Mouse (Mus musculus) brain, embryonic 14.5 days (tissue): ENCODE measurements around the gene Prl8a6.

Source experiments
- CTCF ChIP-seq: fragments of 200-500 bp; IDR thresholded peaks from 2 replicates; pipeline ENCODE4 v1.5.1; 2012; ENCODE audit warnings: inconsistent platforms, mild to moderate bottlenecking, moderate library complexity, borderline replicate concordance; ENCODE audit not compliant: insufficient read depth, insufficient read length; ENCODE audit errors: extremely low read depth
- POLR2A ChIP-seq: fragments of 200-500 bp; IDR thresholded peaks from 2 replicates; pipeline ENCODE4 v1.6.1; 2012; ENCODE audit warnings: mild to moderate bottlenecking, inconsistent platforms, borderline replicate concordance; ENCODE audit not compliant: poor library complexity, insufficient read depth, insufficient read length, severe bottlenecking; ENCODE audit errors: extremely low read depth

DNA sequence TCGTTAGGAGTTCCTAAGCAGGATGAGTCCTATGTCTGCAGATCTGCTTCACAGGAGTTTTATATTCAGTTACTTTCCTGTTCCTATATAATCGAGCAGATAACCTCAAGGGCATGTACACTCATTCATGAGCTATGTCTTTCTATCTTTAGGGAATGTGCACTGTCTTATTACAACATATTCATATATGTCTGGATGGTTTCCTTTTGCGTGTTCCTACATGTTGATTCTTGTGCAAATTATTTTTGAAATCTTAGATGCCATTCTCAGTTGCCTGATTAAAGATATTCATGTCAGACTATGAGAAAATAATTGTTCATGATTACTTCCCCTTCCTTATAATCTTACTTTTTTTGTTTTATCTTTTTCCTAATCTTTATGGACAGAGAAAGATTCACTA lies at the start of gene Prl8a6:
- TF ChIP-seq CTCF: no peak
- no peak for TF ChIP-seq POLR2A
